Mouse (Mus musculus) testis, adult 2 months (tissue): Measurements from ENCODE around the gene Rad51c.

Source experiments
- CTCF ChIP-seq: fragments of 200-500 bp; IDR thresholded peaks from 2 replicates; pipeline ENCODE4 v1.5.1; 2012; ENCODE audit warnings: low read depth, mild to moderate bottlenecking, inconsistent platforms, low read length, moderate library complexity; ENCODE audit not compliant: control insufficient read depth, insufficient read depth, insufficient replicate concordance
- POLR2A ChIP-seq: fragments of 200-500 bp; IDR thresholded peaks from 2 replicates; pipeline ENCODE4 v1.6.1; 2012; ENCODE audit warnings: low read depth, mild to moderate bottlenecking, inconsistent platforms, low read length, moderate library complexity; ENCODE audit not compliant: control insufficient read depth

DNA sequence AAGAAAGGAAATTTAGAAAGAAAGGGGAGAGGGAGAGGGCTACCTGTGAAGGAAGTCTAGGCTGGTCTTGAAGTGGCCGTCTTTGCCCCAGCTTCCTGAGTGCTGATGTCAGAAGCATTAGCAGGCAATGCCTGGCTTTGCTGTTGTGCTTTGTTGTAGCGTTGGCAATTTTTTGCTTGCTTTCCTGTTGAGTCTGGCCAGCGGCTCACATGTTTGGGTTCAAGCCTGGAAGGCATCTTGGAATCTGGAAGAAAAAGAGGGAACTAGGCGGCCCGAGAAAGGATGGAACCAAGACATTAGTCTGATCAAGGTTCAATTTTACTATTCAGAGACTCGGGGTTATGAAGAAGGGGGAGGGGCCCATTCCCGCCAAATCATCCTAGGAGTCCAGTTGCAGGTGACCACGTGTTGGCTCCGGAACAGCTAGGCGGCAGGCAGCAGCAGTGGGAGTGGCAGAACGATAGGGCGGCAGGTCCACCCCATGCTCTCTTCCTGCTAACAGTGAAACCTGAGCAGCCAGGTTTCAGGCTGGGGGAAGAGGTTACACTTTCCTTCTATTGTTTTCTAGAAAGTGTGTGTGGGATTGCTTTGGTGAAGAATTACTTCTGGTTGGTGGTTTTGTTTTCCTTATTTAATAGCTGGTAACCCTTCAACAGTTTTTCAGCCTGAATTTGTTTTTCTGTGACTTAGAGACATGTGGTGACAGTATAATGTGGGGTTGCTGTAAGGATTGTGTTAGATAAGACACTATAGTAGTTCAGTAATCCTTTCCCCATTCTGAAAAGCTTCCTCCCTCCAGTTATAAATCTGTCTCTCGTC, 48.7 kb upstream of the Rad51c start:
- TF ChIP-seq CTCF (no peak), POLR2A (no peak)
